Mouse (Mus musculus) spleen, adult 12 weeks (tissue): ENCODE data around the gene Suox.
"Not testable (repeated sequence)": the region's sequence is repeated elsewhere in the genome, so short reads cannot be mapped to it uniquely, and the experiment has no call there.

Source experiments
- DNase-seq: peaks from one replicate; pipeline ENCODE4 v3.0.0; 2022; ENCODE audit warnings: low spot score

Gene Suox

GRCm38 (mm10) chr10:128626311-128627310, 47.3 kb downstream of the Suox start, which contains the start of gene Rps26:
Rps26 (minus strand) TSS chr10:128626747.
- peak; percentile 73 for DNase-seq

DNA sequence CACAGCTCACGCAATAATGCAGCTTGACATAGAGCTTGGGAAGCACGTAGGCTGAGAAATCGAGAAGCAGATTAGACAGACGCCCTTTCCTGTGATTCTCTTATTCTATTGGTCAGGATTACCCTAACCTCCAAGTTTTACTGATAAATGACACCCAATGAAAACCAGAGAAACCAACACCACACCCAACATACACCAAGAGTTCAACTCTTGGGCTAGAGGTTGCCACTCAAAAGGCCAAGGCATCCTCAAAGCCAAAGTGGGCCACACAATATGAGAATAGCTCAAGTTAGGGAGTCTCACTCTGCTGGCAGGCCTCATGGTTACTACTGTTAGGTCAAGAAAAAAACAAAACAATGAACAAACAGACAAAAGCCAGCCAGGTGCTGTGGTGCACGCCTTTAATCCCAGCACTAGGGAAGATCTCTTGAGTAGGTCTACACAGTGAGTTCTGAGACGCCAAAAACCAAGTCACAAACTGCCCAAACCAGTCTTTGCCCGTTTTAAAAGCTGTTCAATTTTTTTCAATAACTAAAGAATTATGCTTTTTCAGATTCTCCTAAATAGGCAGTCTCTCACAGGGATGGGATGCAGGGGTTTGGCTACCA, 48.5 kb downstream of the Suox start:
- DNase-seq: no peak

DNA sequence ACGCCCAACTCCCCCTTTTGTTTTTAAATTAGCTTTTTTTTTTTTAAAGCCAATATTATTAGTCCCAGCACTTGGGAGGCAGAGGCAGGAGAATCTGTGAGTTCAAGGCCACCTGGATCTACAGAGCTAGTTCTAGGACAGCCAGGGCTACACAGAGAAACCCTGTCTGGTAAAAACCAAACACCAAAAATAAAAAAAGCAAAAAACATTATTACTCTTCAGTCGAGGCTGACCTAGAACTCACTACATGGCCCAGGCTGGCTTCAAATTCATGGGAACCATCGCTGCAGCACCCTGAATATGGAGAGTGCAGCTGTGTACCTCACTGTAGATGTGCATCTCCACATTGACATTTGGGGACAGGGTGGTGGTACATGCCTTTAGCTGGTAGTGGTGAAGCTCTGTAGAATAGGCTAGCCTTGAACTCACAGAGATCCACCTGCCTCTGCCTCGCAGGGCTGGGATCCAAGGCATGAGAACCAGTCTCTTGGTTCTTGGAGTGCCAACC, 50.7 kb downstream of the Suox start:
- not testable (repeated sequence) for DNase-seq

- no peak for DNase-seq
These were observed 51.2 kb downstream of the Suox start for GRCm38 (mm10) chr10:128622702-128623101.

DNA sequence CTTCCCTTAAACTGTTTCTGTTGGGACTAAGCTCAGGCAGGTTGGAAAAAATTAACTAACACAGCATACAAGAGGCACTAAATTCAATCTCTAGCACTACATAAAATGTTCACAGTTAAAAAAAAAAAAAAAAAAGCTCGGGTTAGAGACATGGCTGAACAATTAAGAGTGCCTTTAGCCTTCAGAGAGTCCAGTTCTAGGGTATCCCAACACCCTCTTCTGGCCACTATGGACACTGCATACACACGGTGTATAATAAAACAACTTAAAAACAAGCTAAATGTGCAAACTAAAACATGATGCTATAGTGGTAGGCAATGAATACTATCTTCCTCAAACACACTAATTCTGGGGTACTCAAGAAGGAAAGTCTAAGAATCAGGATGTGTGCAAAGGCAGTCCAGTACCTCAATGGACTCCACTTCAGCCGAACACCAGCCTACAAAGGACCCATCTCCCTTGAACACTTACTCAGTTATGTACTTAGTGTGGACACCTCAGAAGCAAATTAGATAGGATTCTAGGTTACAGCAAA, 51.8 kb downstream of the Suox start:
- no peak for DNase-seq

DNA sequence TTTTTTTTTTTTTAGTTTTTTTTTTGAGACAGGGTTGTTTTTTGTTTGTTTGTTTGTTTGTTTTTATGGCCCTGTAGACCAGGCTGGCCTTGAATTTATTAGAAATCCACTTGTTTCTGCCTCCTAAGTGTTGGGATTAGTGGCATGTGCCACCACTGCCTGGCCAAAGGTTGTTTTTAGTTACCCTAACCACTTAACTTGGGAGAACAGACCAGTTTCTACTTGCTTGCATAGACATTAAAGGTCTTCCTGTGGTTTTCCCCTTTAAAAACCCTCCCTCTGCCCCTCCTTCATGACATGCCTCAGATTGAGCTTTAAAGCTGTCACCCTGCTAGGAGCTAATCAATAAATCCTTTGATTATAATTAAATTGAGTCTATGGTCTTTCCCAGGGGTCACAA, 53.6 kb downstream of the Suox start:
- no peak for DNase-seq
